Mouse (Mus musculus): ENCODE data around the gene Spi1. TPM values are rescaled to one million over a fixed set of nuclear protein-coding genes. Genes with fewer than 3 reads are reported as not detected.

Gene Spi1
- total RNA-seq, 2 experiments from 2014 or later = 0.87 to 1.2 TPM

- intact Hi-C loops (cut with DNase I) = no loop called here
- H3K27ac ChIP-seq = no peak overlapping the region
- DNase-seq = no peak
- TF ChIP-seq CTCF (IDR thresholded peaks at IDR 0.05) = no peak
- H3K4me3 ChIP-seq = no peak overlapping the region
These were observed 60.7 kb downstream of the Spi1 start for GRCm38 (mm10) chr2:91142920-91143319.

- no peak overlapping the region for H3K27ac ChIP-seq
- H3K4me3 ChIP-seq = no peak overlapping the region
- intact Hi-C loops (cut with DNase I) = no loop called here
- no peak for TF ChIP-seq CTCF (IDR thresholded peaks at IDR 0.05)
- no peak for DNase-seq
These were observed 61.2 kb downstream of the Spi1 start for GRCm38 (mm10) chr2:91143401-91143800.

GRCm38 (mm10) chr2:91148101-91148500, 65.9 kb downstream of the Spi1 start:
- Histone ChIP-seq H3K4me3 (no peak overlapping the region), H3K27ac (no peak overlapping the region)
- DNase-seq = no peak
- no peak for TF ChIP-seq CTCF (IDR thresholded peaks at IDR 0.05)
- intact Hi-C loops (cut with DNase I) = no loop called here

GRCm38 (mm10) chr2:91151331-91151730, 69.1 kb downstream of the Spi1 start:
- Histone ChIP-seq H3K4me3 (no peak overlapping the region), H3K27ac (no peak overlapping the region)
- no peak for DNase-seq
- intact Hi-C loops (cut with DNase I) = no loop called here
- no peak for TF ChIP-seq CTCF (IDR thresholded peaks at IDR 0.05)

- Histone ChIP-seq H3K4me3 (no peak overlapping the region), H3K27ac (no peak overlapping the region)
- TF ChIP-seq CTCF (IDR thresholded peaks at IDR 0.05) = no peak
- intact Hi-C loops (cut with DNase I) = no loop called here
- DNase-seq = no peak
These were observed 70.7 kb downstream of the Spi1 start for GRCm38 (mm10) chr2:91152885-91153377.

- TF ChIP-seq CTCF (IDR thresholded peaks at IDR 0.05) = no peak
- H3K4me3 ChIP-seq = no peak overlapping the region
- H3K27ac ChIP-seq = no peak overlapping the region
- DNase-seq = no peak
- intact Hi-C loops (cut with DNase I) = no loop called here
These were observed 71.9 kb downstream of the Spi1 start for GRCm38 (mm10) chr2:91154091-91154490.

- Histone ChIP-seq H3K27ac (no peak overlapping the region), H3K4me3 (no peak overlapping the region)
- DNase-seq = no peak
- intact Hi-C loops (cut with DNase I) = no loop called here
- no peak for TF ChIP-seq CTCF (IDR thresholded peaks at IDR 0.05)
These were observed 75.0 kb downstream of the Spi1 start for GRCm38 (mm10) chr2:91157002-91157752.

- no peak overlapping the region for H3K4me3 ChIP-seq
- TF ChIP-seq CTCF (IDR thresholded peaks at IDR 0.05) = no peak
- intact Hi-C loops (cut with DNase I) = no loop called here
- no peak overlapping the region for H3K27ac ChIP-seq
- no peak for DNase-seq
These were observed 78.4 kb downstream of the Spi1 start for GRCm38 (mm10) chr2:91160591-91160990.

- DNase-seq = no peak
- no peak for TF ChIP-seq CTCF (IDR thresholded peaks at IDR 0.05)
- H3K27ac ChIP-seq = no peak overlapping the region
- H3K4me3 ChIP-seq = no peak overlapping the region
- intact Hi-C loops (cut with DNase I) = no loop called here
These were observed 80.8 kb downstream of the Spi1 start for GRCm38 (mm10) chr2:91162952-91163351.

GRCm38 (mm10) chr2:91163532-91163931, 81.3 kb downstream of the Spi1 start:
- Histone ChIP-seq H3K4me3 (no peak overlapping the region), H3K27ac (no peak overlapping the region)
- intact Hi-C loops (cut with DNase I) = no loop called here
- TF ChIP-seq CTCF (IDR thresholded peaks at IDR 0.05) = no peak
- no peak for DNase-seq

- no peak for TF ChIP-seq CTCF (IDR thresholded peaks at IDR 0.05)
- DNase-seq = no peak
- Histone ChIP-seq H3K27ac (no peak overlapping the region), H3K4me3 (no peak overlapping the region)
- intact Hi-C loops (cut with DNase I) = no loop called here
These were observed 82.8 kb downstream of the Spi1 start for GRCm38 (mm10) chr2:91164991-91165390.

Other genes with a start within 250 kb of the Spi1 start
- gene Mtch2, start 235.2 kb upstream of the Spi1 start, total RNA-seq (2021) = 100 to 1,000 TPM; 156 to 179 TPM
- gene C1qtnf4, start 196.5 kb upstream of the Spi1 start, total RNA-seq (2021) = 1 to 10 TPM; 4.3 to 6.1 TPM
- 10 to 100 TPM; 18.5 to 20.6 TPM for gene Kbtbd4, start 177.7 kb upstream of the Spi1 start, total RNA-seq (2021)
- gene Ndufs3, start 177.6 kb upstream of the Spi1 start, total RNA-seq (2021) = 100 to 1,000 TPM; 460 to 625 TPM
- 10 to 100 TPM; 59.5 to 62.3 TPM for gene Celf1, start 142.0 kb upstream of the Spi1 start, total RNA-seq (2021)
- gene Rapsn, start 46.8 kb upstream of the Spi1 start, total RNA-seq (2021) = 10 to 100 TPM; 28.3 to 30.2 TPM
- 100 to 1,000 TPM; 226 to 256 TPM for gene Psmc3, start 28.4 kb upstream of the Spi1 start, total RNA-seq (2021)
- 10 to 100 TPM; 18.7 to 22.0 TPM for gene Slc39a13, start 12.0 kb upstream of the Spi1 start, total RNA-seq (2021)
- gene Mybpc3, start 35.8 kb downstream of the Spi1 start, total RNA-seq (2021) = under 1 TPM in 1 of 2 experiments, not detected in 1; 0.06 TPM
- gene Madd, start 101.4 kb downstream of the Spi1 start, total RNA-seq (2021) = 1 to 10 TPM; 2.9 to 4.0 TPM
- gene Nr1h3, start 120.4 kb downstream of the Spi1 start, total RNA-seq (2021) = 10 to 100 TPM; 26.8 to 26.9 TPM
- 10 to 100 TPM; 12.5 to 13.6 TPM for gene Acp2, start 120.5 kb downstream of the Spi1 start, total RNA-seq (2021)
- gene Ddb2, start 154.6 kb downstream of the Spi1 start, total RNA-seq (2021) = 1 to 10 TPM; 2.6 to 2.8 TPM
- gene Pacsin3, start 173.6 kb downstream of the Spi1 start, total RNA-seq (2021) = 100 to 1,000 TPM; 375 to 428 TPM
- gene Arfgap2, start 182.6 kb downstream of the Spi1 start, total RNA-seq (2021) = 100 to 1,000 TPM; 152 to 211 TPM